Mouse (Mus musculus): Measurements from ENCODE around the gene Cryba1.

GRCm38 (mm10) chr11:77705920-77706319 is 19.2 kb downstream of the Cryba1 start:
- no peak for TF ChIP-seq CTCF (IDR thresholded peaks at IDR 0.05; ENCODE audit: low read depth, low read length)
- no peak for TF ChIP-seq POLR2A (IDR thresholded peaks at IDR 0.05; ENCODE audit: borderline replicate concordance, low read depth, low read length)
